Mouse (Mus musculus) kidney, embryonic 16.5 days (tissue): Measurements from ENCODE around the gene Arl2. TPM values are rescaled to one million over a fixed set of nuclear protein-coding genes. Genes with fewer than 3 reads are reported as not detected.

Experiments used
- ATAC-seq: fragments of 200-750 bp; cut with Nextera tagmentation; 2 replicates; pipeline ENCODE4 v1.8.0; 2017; ENCODE audit warnings: moderate TSS enrichment; ENCODE audit not compliant: low FRiP score, low TSS enrichment
- H3K27ac ChIP-seq: fragments of 300-500 bp; sonication (generic); 2 replicates; pipeline ENCODE4 v1.5.1; 2014; ENCODE audit warnings: low read length
- H3K27me3 ChIP-seq: fragments of 300-500 bp; sonication (generic); 2 replicates; pipeline ENCODE4 v1.6.1; 2014; ENCODE audit warnings: low read length, control low read depth, mixed read lengths; ENCODE audit not compliant: insufficient read depth
- H3K36me3 ChIP-seq: fragments of 300-500 bp; sonication (generic); 2 replicates; pipeline ENCODE4 v1.6.1; 2014; ENCODE audit warnings: low read length, control low read depth, mixed read lengths; ENCODE audit not compliant: insufficient read depth
- H3K4me1 ChIP-seq: fragments of 300-500 bp; sonication (generic); 2 replicates; pipeline ENCODE4 v1.6.1; 2014; ENCODE audit warnings: low read length, control low read depth, mixed read lengths; ENCODE audit not compliant: insufficient read depth
- H3K4me2 ChIP-seq: fragments of 300-500 bp; sonication (generic); replicated peaks from 2 replicates; pipeline ENCODE4 v1.6.1; 2014; ENCODE audit warnings: low read depth, low read length
- H3K4me3 ChIP-seq: fragments of 300-500 bp; sonication (generic); 2 replicates; pipeline ENCODE4 v1.5.1; 2014; ENCODE audit warnings: mild to moderate bottlenecking, low read length
- H3K9ac ChIP-seq: fragments of 300-500 bp; sonication (generic); replicated peaks from 2 replicates; pipeline ENCODE4 v1.6.1; 2014; ENCODE audit warnings: low read length
- H3K9me3 ChIP-seq: fragments of 300-500 bp; sonication (generic); 2 replicates; pipeline ENCODE4 v1.6.1; 2016; ENCODE audit warnings: low read length, control low read depth
- WGBS: fragments of 180-500 bp; shearing (Covaris S2); extraction: QIAGEN DNeasy Blood & Tissue Kit; methylation state at CpG from one replicate; pipeline ENCODE4 v1.1.7; 2014; 5-methylcytosine and 5-hydroxymethylcytosine counted together
- polyA plus RNA-seq: library from polyadenylated mRNA; unstranded; fragments of >200 nt; fragmentation: Nextera tagmentation; extraction: Ambion mirVana; gene quantifications from 2 replicates; pipeline ENCODE4 v1.2.1, GENCODE M21; 2015

The Arl2 gene
- polyA plus RNA-seq = 111 and 113 TPM in 2 replicates

GRCm38 (mm10) chr19:6141394-6141749 is at the start of gene Arl2:
TSS of gene Arl2 (minus strand) at chr19:6141548.
- peak; percentile 72 for ATAC-seq
- Histone ChIP-seq H3K9me3 (no peaks in the 10 kb centered on the region), H3K36me3 (0 out of 2 replicates have a peak, but pooled peaks cover 5% of the 10 kb centered on the region), H3K27me3 (no peaks in the 10 kb centered on the region), H3K27ac (peak within 1 kb of the TSS; percentile 95), H3K4me1 (peaks cover 7% of the 10 kb centered on the region; the same call in 1 of the 2 replicates), H3K4me2 (peak within 1 kb of the TSS; percentile 76), H3K4me3 (peak within 1 kb of the TSS; percentile 70), H3K9ac (peak within 1 kb of the TSS; percentile 74)
- under 1% methylated on average over 15 of the region's 15 CpGs for WGBS

GRCm38 (mm10) chr19:6184131-6184530 is 42.8 kb upstream of the Arl2 start, which contains the start of gene Majin:
TSS of gene Majin (plus strand) at chr19:6184388.
- Histone ChIP-seq H3K27ac (no peak within 1 kb of the TSS), H3K36me3 (no peaks in the 10 kb centered on the region), H3K9me3 (no peaks in the 10 kb centered on the region), H3K27me3 (no peaks in the 10 kb centered on the region), H3K9ac (no peak within 1 kb of the TSS), H3K4me2 (no peak within 1 kb of the TSS), H3K4me3 (no peak within 1 kb of the TSS), H3K4me1 (no peaks in the 10 kb centered on the region)
- no peak for ATAC-seq
- 85% methylated on average over 23 of the region's 23 CpGs for WGBS

GRCm38 (mm10) chr19:6182534-6182933 is 41.2 kb upstream of the Arl2 start:
- no peaks in the 10 kb centered on the region for H3K27me3 ChIP-seq
- H3K4me3 ChIP-seq = no peak overlapping the region
- no peak overlapping the region for H3K27ac ChIP-seq
- ATAC-seq = no peak
- H3K4me1 ChIP-seq = no peaks in the 10 kb centered on the region
- WGBS = 9% methylated on average over 3 of the region's 3 CpGs
- H3K4me2 ChIP-seq = no peak overlapping the region
- no peak overlapping the region for H3K9ac ChIP-seq
- no peaks in the 10 kb centered on the region for H3K9me3 ChIP-seq
- H3K36me3 ChIP-seq = no peaks in the 10 kb centered on the region

GRCm38 (mm10) chr19:6181629-6182028 is 40.3 kb upstream of the Arl2 start:
- no peak overlapping the region for H3K27ac ChIP-seq
- no peak for ATAC-seq
- H3K36me3 ChIP-seq = no peaks in the 10 kb centered on the region
- H3K4me1 ChIP-seq = no peaks in the 10 kb centered on the region
- H3K9me3 ChIP-seq = no peaks in the 10 kb centered on the region
- no peak overlapping the region for H3K4me3 ChIP-seq
- no peak overlapping the region for H3K4me2 ChIP-seq
- no peaks in the 10 kb centered on the region for H3K27me3 ChIP-seq
- no peak overlapping the region for H3K9ac ChIP-seq
- WGBS = 11% methylated on average over 5 of the region's 5 CpGs

- no peaks in the 10 kb centered on the region for H3K36me3 ChIP-seq
- no peaks in the 10 kb centered on the region for H3K4me1 ChIP-seq
- no peak for ATAC-seq
- H3K27me3 ChIP-seq = no peaks in the 10 kb centered on the region
- no peak overlapping the region for H3K27ac ChIP-seq
- no peaks in the 10 kb centered on the region for H3K9me3 ChIP-seq
- H3K4me3 ChIP-seq = no peak overlapping the region
- H3K9ac ChIP-seq = no peak overlapping the region
- no peak overlapping the region for H3K4me2 ChIP-seq
- WGBS = 89% methylated on average over 6 of the region's 6 CpGs
Observed at GRCm38 (mm10) chr19:6178775-6179174, 37.4 kb upstream of the Arl2 start.

GRCm38 (mm10) chr19:6174771-6175170 is 33.4 kb upstream of the Arl2 start:
- no peak overlapping the region for H3K4me3 ChIP-seq
- H3K9ac ChIP-seq = no peak overlapping the region
- H3K36me3 ChIP-seq = no peaks in the 10 kb centered on the region
- no peak overlapping the region for H3K4me2 ChIP-seq
- no peak for ATAC-seq
- 27% methylated on average over 5 of the region's 5 CpGs for WGBS
- no peaks in the 10 kb centered on the region for H3K9me3 ChIP-seq
- H3K27ac ChIP-seq = no peak overlapping the region
- H3K27me3 ChIP-seq = no peaks in the 10 kb centered on the region
- H3K4me1 ChIP-seq = no peaks in the 10 kb centered on the region

- no peaks in the 10 kb centered on the region for H3K4me1 ChIP-seq
- H3K9me3 ChIP-seq = no peaks in the 10 kb centered on the region
- 84% methylated on average over 8 of the region's 8 CpGs for WGBS
- ATAC-seq = no peak
- no peak overlapping the region for H3K9ac ChIP-seq
- no peaks in the 10 kb centered on the region for H3K36me3 ChIP-seq
- no peak overlapping the region for H3K27ac ChIP-seq
- H3K4me2 ChIP-seq = no peak overlapping the region
- no peaks in the 10 kb centered on the region for H3K27me3 ChIP-seq
- H3K4me3 ChIP-seq = no peak overlapping the region
Observed at GRCm38 (mm10) chr19:6171215-6171614, 29.9 kb upstream of the Arl2 start.

- H3K9me3 ChIP-seq = no peaks in the 10 kb centered on the region
- H3K36me3 ChIP-seq = no peaks in the 10 kb centered on the region
- no peak overlapping the region for H3K4me3 ChIP-seq
- no peaks in the 10 kb centered on the region for H3K27me3 ChIP-seq
- no peak for ATAC-seq
- 80% methylated on average over 4 of the region's 4 CpGs for WGBS
- no peak overlapping the region for H3K9ac ChIP-seq
- no peaks in the 10 kb centered on the region for H3K4me1 ChIP-seq
- H3K27ac ChIP-seq = no peak overlapping the region
- no peak overlapping the region for H3K4me2 ChIP-seq
Observed at GRCm38 (mm10) chr19:6166750-6167149, 25.4 kb upstream of the Arl2 start.

- WGBS = 49% methylated on average over 10 of the region's 10 CpGs
- no peaks in the 10 kb centered on the region for H3K9me3 ChIP-seq
- H3K36me3 ChIP-seq = no peaks in the 10 kb centered on the region
- no peaks in the 10 kb centered on the region for H3K27me3 ChIP-seq
- no peak overlapping the region for H3K4me3 ChIP-seq
- no peak overlapping the region for H3K27ac ChIP-seq
- no peaks in the 10 kb centered on the region for H3K4me1 ChIP-seq
- no peak overlapping the region for H3K9ac ChIP-seq
- no peak overlapping the region for H3K4me2 ChIP-seq
- no peak for ATAC-seq
Observed at GRCm38 (mm10) chr19:6163872-6164547, 22.7 kb upstream of the Arl2 start.

- H3K36me3 ChIP-seq = no peaks in the 10 kb centered on the region
Observed at GRCm38 (mm10) chr19:6157220-6157619, 15.9 kb upstream of the Arl2 start.

More at GRCm38 (mm10) chr19:6157220-6157619, 15.9 kb upstream of the Arl2 start:
- 56% methylated on average over 6 of the region's 6 CpGs for WGBS
- Histone ChIP-seq H3K27ac (no peak overlapping the region), H3K9me3 (no peaks in the 10 kb centered on the region), H3K27me3 (no peaks in the 10 kb centered on the region), H3K4me1 (no peaks in the 10 kb centered on the region), H3K4me2 (no peak overlapping the region), H3K9ac (no peak overlapping the region), H3K4me3 (no peak overlapping the region)
- no peak for ATAC-seq
